Mouse (Mus musculus): ENCODE data around the gene Hpn.

DNA sequence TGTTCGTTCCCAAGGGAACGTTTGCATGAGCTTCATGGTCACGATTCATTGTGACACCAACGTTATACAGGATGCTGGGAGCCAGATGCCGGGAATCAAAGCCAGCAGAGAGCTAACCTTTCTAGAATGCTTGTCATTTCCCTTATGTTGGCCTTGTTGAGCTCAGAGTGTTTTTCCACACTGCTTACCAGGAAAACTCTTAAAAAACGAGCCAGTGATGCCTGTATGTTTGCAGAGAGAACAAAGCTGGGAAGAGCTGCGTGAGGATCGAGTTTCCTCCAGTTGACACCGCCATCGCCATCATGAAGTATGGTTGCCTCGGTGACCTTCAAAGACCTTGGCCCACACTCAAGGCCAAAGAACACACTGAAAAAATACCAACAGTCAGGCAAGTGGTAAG is 47.2 kb upstream of the Hpn start:
- TF ChIP-seq CTCF (IDR thresholded peaks at IDR 0.05; ENCODE audit: insufficient read depth, low read depth, low read length) (no peak), POLR2A (IDR thresholded peaks at IDR 0.05; ENCODE audit: insufficient read depth, low read depth, low read length) (no peak)
